Mouse (Mus musculus) midbrain, embryonic 11.5 days (tissue): ENCODE measurements around the gene Pin4. TPM values are rescaled to one million over a fixed set of nuclear protein-coding genes. Genes with fewer than 3 reads are reported as not detected.

Source experiments
- ATAC-seq: fragments of 200-750 bp; cut with Nextera tagmentation; 2 replicates; pipeline ENCODE4 v1.8.0; 2017; ENCODE audit warnings: moderate TSS enrichment, moderate library complexity; ENCODE audit not compliant: low FRiP score
- DNase-seq: peaks from one replicate; pipeline ENCODE4 v3.0.0; 2015; ENCODE audit warnings: low spot score; ENCODE audit errors: missing footprints
- H3K27ac ChIP-seq: fragments of 300-500 bp; sonication (generic); 2 replicates; pipeline ENCODE4 v1.5.1; 2014; ENCODE audit warnings: low read depth, low read length
- H3K27me3 ChIP-seq: fragments of 300-500 bp; sonication (generic); 2 replicates; pipeline ENCODE4 v1.6.1; 2014; ENCODE audit warnings: mild to moderate bottlenecking, low read length, moderate library complexity, mixed read lengths; ENCODE audit not compliant: control insufficient read depth, insufficient read depth
- H3K36me3 ChIP-seq: fragments of 300-500 bp; sonication (generic); 2 replicates; pipeline ENCODE4 v1.6.1; 2014; ENCODE audit warnings: mild to moderate bottlenecking, low read length, moderate library complexity, mixed read lengths; ENCODE audit not compliant: control insufficient read depth, insufficient read depth
- H3K4me1 ChIP-seq: fragments of 300-500 bp; sonication (generic); 2 replicates; pipeline ENCODE4 v1.6.1; 2014; ENCODE audit warnings: low read length; ENCODE audit not compliant: control insufficient read depth, insufficient read depth
- H3K4me2 ChIP-seq: fragments of 300-500 bp; sonication (generic); 2 replicates; pipeline ENCODE4 v1.6.1; 2014; ENCODE audit warnings: mild to moderate bottlenecking, moderate library complexity
- H3K4me3 ChIP-seq: fragments of 300-500 bp; sonication (generic); 2 replicates; pipeline ENCODE4 v1.5.1; 2014; ENCODE audit warnings: low read depth, low read length
- H3K9ac ChIP-seq: fragments of 300-500 bp; sonication (generic); 2 replicates; pipeline ENCODE4 v1.6.1; 2014; ENCODE audit warnings: low read length
- H3K9me3 ChIP-seq: fragments of 300-500 bp; sonication (generic); 2 replicates; pipeline ENCODE4 v1.6.1; 2016; ENCODE audit warnings: low read length; ENCODE audit not compliant: control insufficient read depth
- WGBS: fragments of 180-500 bp; shearing (Covaris S2); extraction: QIAGEN DNeasy Blood & Tissue Kit; methylation state at CpG from one replicate; pipeline ENCODE4 v1.1.7; 2014; 5-methylcytosine and 5-hydroxymethylcytosine counted together
- polyA plus RNA-seq: library from polyadenylated mRNA; unstranded; fragments of >200 nt; fragmentation: Nextera tagmentation; extraction: Ambion mirVana; gene quantifications from 2 replicates; pipeline ENCODE4 v1.2.1, GENCODE M21; 2014

Gene Pin4
- polyA plus RNA-seq, 1 experiment from 2014 or later, result 70.8 TPM

- Histone ChIP-seq H3K36me3 (no peaks in the 10 kb centered on the region), H3K4me3 (no peak overlapping the region), H3K4me1 (no peaks in the 10 kb centered on the region), H3K27me3 (peaks cover 7% of the 10 kb centered on the region), H3K4me2 (no peak overlapping the region), H3K9me3 (no peaks in the 10 kb centered on the region), H3K9ac (no peak overlapping the region), H3K27ac (no peak overlapping the region)
- ATAC-seq (no peak), DNase-seq (no peak)
- WGBS, result 38% methylated on average over 4 of the region's 4 CpGs
Observed at GRCm38 (mm10) chrX:102115676-102116075, 3.6 kb upstream of the Pin4 start.

GRCm38 (mm10) chrX:102121321-102121720, 2.1 kb downstream of the Pin4 start:
- whole genome bisulfite sequencing, result 89% methylated on average over 2 of the region's 2 CpGs
- H3K4me2 ChIP-seq, result no peak overlapping the region
- H3K27me3 ChIP-seq, result no peaks in the 10 kb centered on the region; the same call in 1 of the 2 replicates
- DNase-seq (no peak), ATAC-seq (no peak)
- H3K27ac ChIP-seq, result no peak overlapping the region
- peaks cover 5% of the 10 kb centered on the region; the same call in 1 of the 2 replicates for H3K36me3 ChIP-seq
- no peaks in the 10 kb centered on the region for H3K4me1 ChIP-seq
- no peak overlapping the region for H3K9ac ChIP-seq
- H3K9me3 ChIP-seq, result no peaks in the 10 kb centered on the region
- H3K4me3 ChIP-seq, result no peak overlapping the region

DNA sequence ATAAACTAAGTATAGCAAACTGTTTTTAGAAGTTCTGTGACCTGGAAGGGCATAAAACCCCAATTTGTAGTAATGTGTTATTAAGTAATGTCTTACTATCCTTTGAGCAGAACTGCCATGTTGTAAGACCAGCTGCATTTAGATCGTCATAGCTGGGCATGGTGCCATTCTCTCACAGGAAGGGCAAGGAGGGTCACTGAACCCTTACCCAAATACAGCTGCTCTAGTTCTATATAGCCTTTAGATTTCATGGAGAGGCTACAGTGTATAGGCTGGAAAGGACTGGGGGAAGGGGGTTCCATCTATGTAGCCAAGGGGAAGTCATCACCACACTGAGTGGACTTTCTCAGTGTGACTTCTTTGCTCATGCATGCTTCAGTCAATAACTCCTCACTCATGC, 21.9 kb downstream of the Pin4 start:
- H3K9ac ChIP-seq, result no peak overlapping the region
- no peaks in the 10 kb centered on the region for H3K4me1 ChIP-seq
- 100% methylated on average over 1 of the region's 1 CpGs for WGBS
- no peaks in the 10 kb centered on the region for H3K27me3 ChIP-seq
- H3K4me3 ChIP-seq, result no peak overlapping the region
- no peak for ATAC-seq
- peaks cover 5% of the 10 kb centered on the region; the same call in 1 of the 2 replicates for H3K36me3 ChIP-seq
- H3K4me2 ChIP-seq, result no peak overlapping the region
- H3K9me3 ChIP-seq, result no peaks in the 10 kb centered on the region
- DNase-seq, result no peak
- H3K27ac ChIP-seq, result no peak overlapping the region

DNA sequence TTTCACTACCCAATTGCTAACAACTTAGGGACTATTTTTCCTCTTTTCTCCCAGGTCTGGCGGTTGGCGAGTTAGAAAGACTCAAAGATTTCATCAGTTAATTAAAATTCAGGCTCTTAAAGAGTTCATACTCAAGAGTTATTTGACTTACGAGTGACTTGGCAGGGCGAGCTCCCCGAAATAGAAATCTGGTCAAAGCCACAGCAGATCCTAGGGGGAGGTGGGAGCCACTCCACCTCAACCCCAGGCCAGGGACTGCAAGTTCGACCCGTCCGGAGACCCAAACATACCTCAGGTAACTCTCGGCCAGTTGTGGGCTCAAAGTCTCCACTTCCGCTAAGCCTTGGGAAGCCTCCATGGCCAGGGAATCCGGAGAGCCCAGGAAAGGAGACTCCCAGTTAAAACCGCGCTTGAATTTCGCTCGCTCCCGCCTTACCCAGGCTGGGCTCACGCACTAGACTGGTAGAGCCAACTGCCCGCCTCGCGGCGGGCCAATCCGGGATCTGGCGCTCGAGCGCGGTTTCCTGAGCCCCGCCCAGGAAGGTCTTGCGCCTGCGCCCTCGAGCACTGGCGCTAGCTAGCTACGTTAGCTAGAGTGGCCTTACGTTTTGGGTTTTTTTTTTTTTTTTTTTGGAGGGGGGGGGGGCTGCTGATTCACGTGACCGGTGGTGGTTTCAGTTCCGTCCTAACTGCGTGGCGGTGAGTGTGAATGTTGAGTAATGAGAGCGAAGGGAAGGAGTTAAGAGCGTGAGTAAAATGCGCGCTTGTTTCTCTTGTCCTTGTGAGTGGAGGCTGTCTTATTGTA, 37.6 kb downstream of the Pin4 start, which contains the start of gene Ercc6l:
Gene Ercc6l (minus strand): TSS at position 474 of the 805 bp plus-strand sequence.
- H3K4me2 ChIP-seq, result peak within 1 kb of the TSS; percentile 39
- no peaks in the 10 kb centered on the region for H3K9me3 ChIP-seq
- H3K4me3 ChIP-seq, result peak within 1 kb of the TSS; percentile 41
- DNase-seq (peak; percentile 98), ATAC-seq (peak; percentile 99)
- peak within 1 kb of the TSS; percentile 48 for H3K27ac ChIP-seq
- WGBS, result 13% methylated on average over 42 of the region's 42 CpGs
- H3K36me3 ChIP-seq, result no peaks in the 10 kb centered on the region
- H3K9ac ChIP-seq, result peak within 1 kb of the TSS; percentile 59
- no peaks in the 10 kb centered on the region for H3K27me3 ChIP-seq
- no peaks in the 10 kb centered on the region for H3K4me1 ChIP-seq

DNA sequence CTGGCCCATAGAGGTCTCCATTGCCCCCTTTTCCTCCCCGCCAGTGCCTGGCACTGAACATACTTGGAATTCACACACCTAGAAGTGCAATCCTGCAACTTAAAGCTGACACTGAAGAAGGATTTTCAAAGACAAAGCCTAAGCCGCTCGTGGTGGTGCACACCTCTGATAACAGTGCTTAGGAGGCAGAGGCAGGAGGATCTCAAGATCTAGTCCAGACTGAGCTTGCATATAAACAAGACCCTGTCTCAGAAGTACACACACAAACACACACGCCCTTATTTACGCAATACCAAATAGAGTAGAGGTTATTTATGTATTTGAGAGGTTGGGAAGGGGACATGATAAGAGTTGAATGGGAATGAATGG, 38.2 kb downstream of the Pin4 start:
- DNase-seq (no peak), ATAC-seq (no peak; the same call in 1 of the 2 replicates)
- Histone ChIP-seq H3K9me3 (no peaks in the 10 kb centered on the region), H3K4me1 (no peaks in the 10 kb centered on the region), H3K4me2 (peak overlapping the region; percentile 38), H3K27me3 (no peaks in the 10 kb centered on the region), H3K4me3 (peak overlapping the region; percentile 41), H3K27ac (peak overlapping the region; percentile 48; the same call in 1 of the 2 replicates), H3K36me3 (no peaks in the 10 kb centered on the region), H3K9ac (peak overlapping the region; percentile 48)
- WGBS, result 54% methylated on average over 5 of the region's 5 CpGs

DNA sequence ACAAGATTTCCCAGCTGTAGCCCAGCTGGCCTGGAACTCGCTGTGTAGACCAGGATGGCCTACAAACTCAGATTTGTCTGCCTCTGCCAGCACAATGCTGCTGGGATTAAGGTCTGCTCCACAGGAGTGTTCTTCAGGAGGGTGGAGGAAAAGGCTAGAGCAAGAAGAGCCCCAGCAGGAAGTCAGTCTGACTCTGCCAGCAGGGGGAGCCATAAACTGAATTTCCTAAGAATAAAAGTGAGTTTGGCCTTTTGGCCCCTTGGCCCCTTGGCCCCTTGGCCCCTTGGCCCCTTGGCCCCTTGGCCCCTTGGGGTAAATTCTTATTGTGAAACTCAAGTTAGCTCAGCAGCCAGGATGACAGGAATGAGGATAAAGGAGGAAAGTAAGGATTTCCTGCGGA, 40.5 kb downstream of the Pin4 start:
- no peaks in the 10 kb centered on the region for H3K27me3 ChIP-seq
- 59% methylated on average over 2 of the region's 2 CpGs for WGBS
- no peaks in the 10 kb centered on the region for H3K4me1 ChIP-seq
- H3K4me3 ChIP-seq, result no peak overlapping the region
- H3K9me3 ChIP-seq, result no peaks in the 10 kb centered on the region
- no peaks in the 10 kb centered on the region for H3K36me3 ChIP-seq
- H3K27ac ChIP-seq, result no peak overlapping the region
- DNase-seq (no peak), ATAC-seq (no peak)
- no peak overlapping the region for H3K9ac ChIP-seq
- H3K4me2 ChIP-seq, result no peak overlapping the region

DNA sequence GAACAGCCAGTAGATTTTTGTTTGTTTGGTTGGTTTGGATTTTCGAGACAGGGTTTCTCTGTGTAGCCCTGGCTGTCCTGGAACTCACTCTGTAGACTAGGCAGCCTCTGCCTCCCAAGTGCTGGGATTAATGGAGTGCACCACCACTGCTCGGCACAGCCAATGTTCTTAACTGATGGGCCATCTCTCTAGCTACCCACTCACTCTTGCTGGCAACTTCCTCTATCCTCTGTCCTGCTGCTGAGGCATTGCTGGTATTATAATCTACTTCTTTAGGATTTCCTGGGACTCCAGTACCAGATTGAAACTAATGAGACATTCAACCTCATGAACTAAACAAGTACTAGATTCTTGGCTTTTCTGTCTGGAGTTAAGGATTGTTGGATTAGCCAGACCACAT, 41.3 kb downstream of the Pin4 start:
- H3K27me3 ChIP-seq, result no peaks in the 10 kb centered on the region
- ATAC-seq, result no peak

DNA sequence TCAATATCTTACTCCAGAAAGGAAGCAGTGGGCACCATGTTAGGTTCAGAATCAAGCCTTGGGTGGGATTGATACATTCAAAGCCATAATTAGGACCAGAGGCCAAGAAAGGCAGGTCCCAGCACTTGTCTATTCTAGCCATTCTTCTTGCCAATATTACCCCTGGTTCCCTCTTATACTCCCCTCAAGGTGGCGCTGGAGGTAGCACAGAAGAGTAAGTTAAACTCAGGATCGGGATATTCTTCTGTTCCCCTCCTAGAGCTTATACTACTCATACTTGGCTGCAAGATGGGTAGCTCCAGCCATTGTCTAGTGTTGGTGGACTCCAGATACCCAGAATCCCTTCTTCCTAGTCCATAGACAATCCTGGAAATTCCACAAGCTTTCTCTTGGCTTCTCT, 43.8 kb downstream of the Pin4 start:
- no peak for ATAC-seq
- no peak overlapping the region for H3K9ac ChIP-seq
- 39% methylated on average over 2 of the region's 2 CpGs for WGBS

More for the DNA sequence above, 41.3 kb downstream of the Pin4 start:
- Histone ChIP-seq H3K9me3 (no peaks in the 10 kb centered on the region), H3K27ac (no peak overlapping the region), H3K9ac (no peak overlapping the region), H3K4me3 (no peak overlapping the region), H3K4me2 (no peak overlapping the region), H3K4me1 (no peaks in the 10 kb centered on the region), H3K36me3 (no peaks in the 10 kb centered on the region)
- no peak for DNase-seq
- WGBS, result 87% methylated on average over 2 of the region's 2 CpGs

DNA sequence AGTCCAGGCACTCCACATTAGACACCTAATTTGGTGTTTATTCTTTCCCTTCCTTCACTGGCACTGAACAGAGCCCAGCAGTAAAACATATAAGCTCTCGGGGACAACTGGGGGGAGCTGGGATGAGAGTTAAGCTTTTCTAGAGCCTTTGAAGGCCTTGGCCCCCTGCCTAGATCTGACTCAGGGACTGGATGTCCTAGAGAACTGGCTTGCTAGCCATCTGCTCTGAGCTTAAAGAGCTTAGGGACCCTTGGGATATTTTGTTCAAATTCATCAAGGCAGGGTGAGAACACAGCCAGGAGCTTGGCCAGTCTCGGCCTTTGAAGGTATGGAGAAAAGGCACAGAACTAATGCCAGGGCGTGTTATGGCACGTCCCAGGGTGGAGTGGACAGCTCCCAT, 44.3 kb downstream of the Pin4 start:
- H3K27me3 ChIP-seq, result no peaks in the 10 kb centered on the region
- ATAC-seq (no peak), DNase-seq (no peak)
- H3K4me2 ChIP-seq, result no peak overlapping the region
- no peak overlapping the region for H3K4me3 ChIP-seq
- H3K4me1 ChIP-seq, result peaks cover 4% of the 10 kb centered on the region
- H3K36me3 ChIP-seq, result no peaks in the 10 kb centered on the region
- H3K9ac ChIP-seq, result no peak overlapping the region
- no peaks in the 10 kb centered on the region for H3K9me3 ChIP-seq
- WGBS, result 73% methylated on average over 4 of the region's 4 CpGs
- H3K27ac ChIP-seq, result no peak overlapping the region

More for the DNA sequence above, 43.8 kb downstream of the Pin4 start:
- Histone ChIP-seq H3K4me2 (no peak overlapping the region), H3K36me3 (no peaks in the 10 kb centered on the region), H3K4me3 (no peak overlapping the region), H3K4me1 (peaks cover 4% of the 10 kb centered on the region), H3K9me3 (no peaks in the 10 kb centered on the region), H3K27ac (no peak overlapping the region), H3K27me3 (no peaks in the 10 kb centered on the region)
- no peak for DNase-seq
